Mouse (Mus musculus): Measurements from ENCODE around the gene Gm21762. TPM values are rescaled to one million over a fixed set of nuclear protein-coding genes. Genes with fewer than 3 reads are reported as not detected.
"Not testable (repeated sequence)": the region's sequence is repeated elsewhere in the genome, so short reads cannot be mapped to it uniquely, and the experiment has no call there.

Gm21762 gene
- total and polyA plus RNA-seq, 3 experiments: not detected

- not testable (repeated sequence) for H3K27me3 ChIP-seq (ENCODE audit: insufficient read depth, low read length); H3K36me3 ChIP-seq (replicated peaks); DNase-seq (ENCODE audit: low spot score); H3K9me3 ChIP-seq (replicated peaks); H3K4me3 ChIP-seq (ENCODE audit: low read depth, low read length); ATAC-seq (ENCODE audit: extremely low read depth, insufficient number of reproducible peaks, low FRiP score, poor library complexity, severe bottlenecking); H3K4me1 ChIP-seq (ENCODE audit: insufficient read depth, low read depth, low read length)
Measured at GRCm38 (mm10) chr13:120172133-120172532, 43.6 kb downstream of the Gm21762 start, which contains the start of gene Gm21818. Gene Gm21818, plus strand, starts transcription at chr13:120172433.

GRCm38 (mm10) chr13:120168301-120168700 is 47.4 kb downstream of the Gm21762 start:
- not testable (repeated sequence) for DNase-seq (ENCODE audit: low spot score); H3K36me3 ChIP-seq (replicated peaks); H3K4me3 ChIP-seq (ENCODE audit: low read depth, low read length); H3K9me3 ChIP-seq (replicated peaks); H3K4me1 ChIP-seq (ENCODE audit: insufficient read depth, low read depth, low read length); H3K27me3 ChIP-seq (ENCODE audit: insufficient read depth, low read length); ATAC-seq (ENCODE audit: extremely low read depth, insufficient number of reproducible peaks, low FRiP score, poor library complexity, severe bottlenecking)

Other genes with a start within 250 kb of the Gm21762 start
- gene Gm36079, start 188.9 kb downstream of the Gm21762 start, total RNA-seq (2014; fragmentation: Nextera tagmentation): not detected in 2 replicates
- 0.35 and 1.7 TPM in 2 replicates for gene Gm36079, start 188.9 kb downstream of the Gm21762 start, total RNA-seq (2017)
- gene Gm36079, start 188.9 kb downstream of the Gm21762 start, polyA plus RNA-seq (2012): not detected in 2 replicates
- not detected in 2 replicates for gene Gm21188, start 163.8 kb downstream of the Gm21762 start, total RNA-seq (2014; fragmentation: Nextera tagmentation)
- gene Gm21188, start 163.8 kb downstream of the Gm21762 start, total RNA-seq (2017): 0.27 and 0.70 TPM in 2 replicates
- 0.02 TPM in 1 of 2 replicates, not detected in the other for gene Gm21188, start 163.8 kb downstream of the Gm21762 start, polyA plus RNA-seq (2012)
- gene Gm20767, start 75.7 kb downstream of the Gm21762 start, total RNA-seq (2014; fragmentation: Nextera tagmentation): not detected in 2 replicates
- 0.41 TPM in 1 of 2 replicates, not detected in the other for gene Gm20767, start 75.7 kb downstream of the Gm21762 start, total RNA-seq (2017)
- gene Gm20767, start 75.7 kb downstream of the Gm21762 start, polyA plus RNA-seq (2012): not detected in 2 replicates
- not detected in 2 replicates for gene Gm21818, start 43.5 kb downstream of the Gm21762 start, total RNA-seq (2014; fragmentation: Nextera tagmentation)
- gene Gm21818, start 43.5 kb downstream of the Gm21762 start, total RNA-seq (2017): not detected in 2 replicates
- not detected in 2 replicates for gene Gm21818, start 43.5 kb downstream of the Gm21762 start, polyA plus RNA-seq (2012)
- gene Gm21731, start 23.2 kb upstream of the Gm21762 start, total RNA-seq (2014; fragmentation: Nextera tagmentation): not detected in 2 replicates
- gene Gm21731, start 23.2 kb upstream of the Gm21762 start, total RNA-seq (2017): not detected in 2 replicates
- gene Gm21731, start 23.2 kb upstream of the Gm21762 start, polyA plus RNA-seq (2012): not detected in 2 replicates
- gene AF067061, start 47.2 kb upstream of the Gm21762 start, total RNA-seq (2014; fragmentation: Nextera tagmentation): not detected in 2 replicates
- gene AF067061, start 47.2 kb upstream of the Gm21762 start, total RNA-seq (2017): 0.66 TPM in 1 of 2 replicates, not detected in the other
- gene AF067061, start 47.2 kb upstream of the Gm21762 start, polyA plus RNA-seq (2012): not detected in 2 replicates
- not detected in 2 replicates for gene BC147527, start 84.4 kb upstream of the Gm21762 start, total RNA-seq (2014; fragmentation: Nextera tagmentation)
- not detected in 2 replicates for gene BC147527, start 84.4 kb upstream of the Gm21762 start, total RNA-seq (2017)
- gene BC147527, start 84.4 kb upstream of the Gm21762 start, polyA plus RNA-seq (2012): not detected in 2 replicates
- gene Tcstv3, start 100.9 kb upstream of the Gm21762 start, total RNA-seq (2014; fragmentation: Nextera tagmentation): not detected in 2 replicates
- gene Tcstv3, start 100.9 kb upstream of the Gm21762 start, total RNA-seq (2017): 0.33 TPM in 1 of 2 replicates, not detected in the other
- not detected in 2 replicates for gene Tcstv3, start 100.9 kb upstream of the Gm21762 start, polyA plus RNA-seq (2012)